Mouse (Mus musculus) heart, embryonic 14.5 days (tissue): ENCODE data around the gene Cfap97. TPM values are rescaled to one million over a fixed set of nuclear protein-coding genes. Genes with fewer than 3 reads are reported as not detected.
A peak's percentile ranks its signal among the peaks of the same experiment; 100 is the strongest.

Experiments
- ATAC-seq: fragments of 200-750 bp; cut with Nextera tagmentation; 2 replicates; pipeline ENCODE4 v1.8.0; 2017; ENCODE audit warnings: low read depth, moderate TSS enrichment; ENCODE audit not compliant: insufficient number of reproducible peaks, insufficient read depth, low FRiP score
- H3K27ac ChIP-seq, 2 experiments: fragments of 200-500 bp in 1 of 2; fragments of 300-500 bp in 1 of 2; sonication (generic) in 1 of 2; replicated peaks in 1 of 2; 2 replicates each; pipeline ENCODE4 v1.5.1; 2012 to 2014; ENCODE audit warnings: low read depth in 2 of 2, low read length in 2 of 2, control low read depth in 1 of 2, mild to moderate bottlenecking in 1 of 2, mixed read lengths in 1 of 2; ENCODE audit not compliant: control insufficient read depth in 1 of 2, insufficient read depth in 1 of 2
- H3K27me3 ChIP-seq: fragments of 300-500 bp; sonication (generic); 2 replicates; pipeline ENCODE4 v1.6.1; 2014; ENCODE audit warnings: mild to moderate bottlenecking, low read length, control low read depth; ENCODE audit not compliant: control insufficient read depth, insufficient read depth
- H3K36me3 ChIP-seq: fragments of 300-500 bp; sonication (generic); 2 replicates; pipeline ENCODE4 v1.6.1; 2014; ENCODE audit warnings: mild to moderate bottlenecking, control low read depth, low read length, mixed read lengths; ENCODE audit not compliant: control insufficient read depth, insufficient read depth
- H3K4me1 ChIP-seq, 2 experiments: fragments of 200-500 bp in 1 of 2; fragments of 300-500 bp in 1 of 2; sonication (generic) in 1 of 2; 2 replicates each; pipeline ENCODE4 v1.6.1; 2012 to 2014; ENCODE audit warnings: low read length in 2 of 2, control low read depth in 1 of 2, mixed read lengths in 1 of 2; ENCODE audit not compliant: control insufficient read depth in 2 of 2, insufficient read depth in 2 of 2
- H3K4me2 ChIP-seq: fragments of 300-500 bp; sonication (generic); 2 replicates; pipeline ENCODE4 v1.6.1; 2014; ENCODE audit warnings: mild to moderate bottlenecking, low read length
- H3K4me3 ChIP-seq, 2 experiments: fragments of 200-500 bp in 1 of 2; fragments of 300-500 bp in 1 of 2; sonication (generic) in 1 of 2; 2 replicates each; pipeline ENCODE4 v1.5.1; 2012 to 2014; ENCODE audit warnings: low read length in 2 of 2, mild to moderate bottlenecking in 2 of 2, control low read depth in 1 of 2, low read depth in 1 of 2, moderate library complexity in 1 of 2; ENCODE audit not compliant: control insufficient read depth in 1 of 2, insufficient read depth in 1 of 2
- H3K9ac ChIP-seq: fragments of 300-500 bp; sonication (generic); 2 replicates; pipeline ENCODE4 v1.6.1; 2014; ENCODE audit warnings: mild to moderate bottlenecking, low read length
- H3K9me3 ChIP-seq: fragments of 300-500 bp; sonication (generic); 2 replicates; pipeline ENCODE4 v1.6.1; 2016; ENCODE audit warnings: low read length, control low read depth; ENCODE audit not compliant: control insufficient read depth
- WGBS: fragments of 180-500 bp; shearing (Covaris S2); extraction: QIAGEN DNeasy Blood & Tissue Kit; methylation state at CpG from one replicate; pipeline ENCODE4 v1.1.7; 2014; 5-methylcytosine and 5-hydroxymethylcytosine counted together
- polyA plus RNA-seq: library from polyadenylated mRNA; unstranded; fragments of >200 nt; fragmentation: Nextera tagmentation; extraction: Ambion mirVana; gene quantifications from 2 replicates; pipeline ENCODE4 v1.2.1, GENCODE M21; 2014

Cfap97 gene
- polyA plus RNA-seq, 1 experiment from 2014 or later: 21.8 TPM

DNA sequence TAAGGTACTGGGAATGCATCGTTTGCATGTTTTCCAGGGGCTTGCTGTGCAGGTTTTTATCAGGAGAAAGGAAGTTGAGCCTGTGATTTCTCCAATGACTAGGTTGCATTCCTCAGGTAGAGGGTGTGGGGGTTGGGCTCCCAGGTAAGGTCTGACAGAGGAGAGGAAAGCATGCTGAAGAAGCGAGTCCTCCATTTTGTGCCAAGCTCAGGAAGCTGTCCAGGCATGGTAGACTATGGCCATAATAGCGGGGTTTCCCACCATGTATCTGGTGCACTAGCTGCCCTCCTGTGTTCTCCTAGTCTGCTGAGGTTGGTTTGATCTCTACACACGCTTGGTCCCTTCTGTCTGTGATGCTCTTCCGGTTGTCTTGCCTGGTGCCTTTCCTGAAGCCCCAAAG is 46.1 kb downstream of the Cfap97 start:
- H3K9ac ChIP-seq: no peak overlapping the region
- no peak overlapping the region for H3K4me3 ChIP-seq
- peaks cover 43% of the 10 kb centered on the region for H3K36me3 ChIP-seq
- WGBS: 78% methylated on average over 5 of the region's 5 CpGs
- H3K9me3 ChIP-seq: no peaks in the 10 kb centered on the region
- peaks cover 0 to 3% of the 10 kb centered on the region in 2 experiments; a peak in 1 of 4 replicates for H3K4me1 ChIP-seq
- no peaks in the 10 kb centered on the region for H3K27me3 ChIP-seq
- ATAC-seq: no peak
- H3K27ac ChIP-seq: no peak overlapping the region
- H3K4me2 ChIP-seq: no peak overlapping the region

GRCm38 (mm10) chr8:46202350-46202749 is 50.8 kb downstream of the Cfap97 start:
- no peak overlapping the region for H3K27ac ChIP-seq
- no peak overlapping the region for H3K9ac ChIP-seq
- H3K36me3 ChIP-seq: peaks cover 45% of the 10 kb centered on the region
- ATAC-seq: no peak
- no peak overlapping the region for H3K4me3 ChIP-seq
- H3K27me3 ChIP-seq: no peaks in the 10 kb centered on the region
- peaks cover 0 to 21% of the 10 kb centered on the region in 2 experiments for H3K4me1 ChIP-seq
- no peaks in the 10 kb centered on the region for H3K9me3 ChIP-seq
- WGBS: 79% methylated on average over 6 of the region's 6 CpGs
- H3K4me2 ChIP-seq: no peak overlapping the region

DNA sequence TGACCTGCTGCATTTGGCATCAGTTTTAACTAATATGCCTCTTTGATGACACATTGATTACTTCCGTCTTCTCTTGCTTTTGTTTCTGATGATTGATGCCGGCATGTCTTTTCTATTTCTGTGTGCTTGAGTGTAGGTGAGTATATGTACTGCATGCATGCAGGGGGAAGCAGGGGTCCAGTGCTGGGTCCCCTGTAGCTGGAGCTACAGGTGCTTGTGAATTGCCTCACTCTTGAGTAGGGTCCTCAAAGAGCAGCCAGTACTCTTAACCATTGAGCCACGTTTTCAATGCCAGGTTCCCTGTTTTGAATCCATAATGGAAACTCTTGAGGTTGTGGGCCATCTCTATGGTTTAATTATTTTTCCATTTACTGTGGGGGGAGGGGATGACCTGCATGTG is 52.7 kb downstream of the Cfap97 start:
- ATAC-seq: no peak
- no peak overlapping the region for H3K27ac ChIP-seq
- H3K27me3 ChIP-seq: no peaks in the 10 kb centered on the region
- H3K9ac ChIP-seq: no peak overlapping the region
- 75% methylated on average over 3 of the region's 3 CpGs for WGBS
- H3K9me3 ChIP-seq: no peaks in the 10 kb centered on the region
- H3K4me2 ChIP-seq: no peak overlapping the region
- H3K4me3 ChIP-seq: no peak overlapping the region
- H3K4me1 ChIP-seq: peaks cover 6 to 33% of the 10 kb centered on the region in 2 experiments
- peaks cover 65% of the 10 kb centered on the region for H3K36me3 ChIP-seq

DNA sequence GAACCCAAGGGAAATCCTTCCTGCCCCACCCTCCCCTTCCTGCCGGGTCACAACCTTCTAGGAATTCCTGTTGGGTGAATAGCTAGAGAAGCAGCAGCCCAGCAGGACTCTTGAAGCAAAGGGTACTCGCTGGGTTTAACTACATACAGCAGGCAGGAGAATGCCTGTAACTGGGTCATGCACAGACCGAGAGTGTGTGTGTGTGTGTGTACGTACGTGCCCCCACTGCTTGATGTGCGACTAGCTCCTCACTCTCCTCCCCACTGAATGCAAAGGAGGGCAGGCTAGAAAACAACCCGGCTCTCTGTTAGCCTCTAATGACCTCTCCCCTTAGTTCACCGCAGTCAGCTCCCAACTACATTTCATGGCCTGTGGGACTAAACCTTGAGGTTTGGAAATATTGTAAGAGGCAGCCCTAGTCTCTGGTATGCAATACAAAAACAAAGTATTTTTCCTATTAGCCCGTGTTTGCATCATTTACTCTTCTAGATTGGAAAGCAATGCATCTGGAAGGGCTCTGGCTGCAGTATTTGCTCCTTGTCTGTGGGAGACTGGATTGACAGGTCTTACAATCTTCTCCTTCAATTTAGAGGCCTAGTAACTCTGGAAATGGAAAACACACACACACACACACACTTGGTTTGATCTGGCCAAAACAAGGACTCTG is 53.5 kb downstream of the Cfap97 start:
- WGBS: 77% methylated on average over 9 of the region's 9 CpGs
- peaks cover 71% of the 10 kb centered on the region for H3K36me3 ChIP-seq
- H3K27ac ChIP-seq: peak overlapping the region in 1 of 2 experiments; percentile 39; a peak in 2 of 4 replicates

GRCm38 (mm10) chr8:46206107-46206506 is 54.5 kb downstream of the Cfap97 start:
- H3K4me2 ChIP-seq: no peak overlapping the region

More for the DNA sequence above, 53.5 kb downstream of the Cfap97 start:
- no peak overlapping the region for H3K4me3 ChIP-seq
- no peak overlapping the region for H3K4me2 ChIP-seq
- no peaks in the 10 kb centered on the region for H3K9me3 ChIP-seq
- no peak for ATAC-seq
- no peak overlapping the region for H3K9ac ChIP-seq
- peaks cover 6 to 39% of the 10 kb centered on the region in 2 experiments for H3K4me1 ChIP-seq
- no peaks in the 10 kb centered on the region for H3K27me3 ChIP-seq

DNA sequence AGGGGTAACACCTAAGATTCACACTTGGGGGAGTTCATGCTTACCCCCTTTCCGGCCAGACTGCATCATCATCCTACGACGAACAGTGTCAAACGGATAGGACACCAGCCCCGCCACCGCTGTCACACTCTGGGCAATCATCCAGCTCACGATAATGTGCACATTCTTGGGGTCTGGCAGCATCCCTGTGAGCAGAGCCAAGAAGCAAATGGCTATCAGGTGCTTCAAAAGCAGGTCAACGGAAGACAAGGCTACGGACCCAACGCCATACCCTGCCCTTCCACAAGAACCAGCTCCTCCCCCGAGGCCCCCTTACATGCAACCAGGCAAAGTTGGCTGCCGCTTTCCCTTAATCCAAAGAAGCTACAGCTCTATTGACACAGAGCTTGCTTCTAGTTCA is 56.8 kb downstream of the Cfap97 start:
- Histone ChIP-seq H3K27me3 (no peaks in the 10 kb centered on the region), H3K36me3 (peaks cover 64% of the 10 kb centered on the region), H3K4me1 (peaks cover 14 to 48% of the 10 kb centered on the region in 2 experiments), H3K4me2 (peak overlapping the region; percentile 73), H3K27ac (peak overlapping the region; percentile 51 to 100), H3K4me3 (peak overlapping the region; percentile 87 to 95), H3K9me3 (no peaks in the 10 kb centered on the region), H3K9ac (peak overlapping the region; percentile 98)
- whole genome bisulfite sequencing: 18% methylated on average over 12 of the region's 12 CpGs
- ATAC-seq: 0 out of 2 replicates have a peak, but pooled peaks have one; percentile 7

More at GRCm38 (mm10) chr8:46206107-46206506, 54.5 kb downstream of the Cfap97 start:
- 78% methylated on average over 6 of the region's 6 CpGs for WGBS
- Histone ChIP-seq H3K4me1 (peaks cover 6 to 39% of the 10 kb centered on the region in 2 experiments), H3K9ac (0 out of 2 replicates have a peak overlapping the region, but pooled peaks have one; percentile 9), H3K4me3 (no peak overlapping the region), H3K36me3 (peaks cover 71% of the 10 kb centered on the region), H3K27me3 (no peaks in the 10 kb centered on the region), H3K9me3 (no peaks in the 10 kb centered on the region), H3K27ac (peak overlapping the region in 1 of 2 experiments; percentile 46; a peak in 2 of 4 replicates)
- no peak for ATAC-seq

- no peaks in the 10 kb centered on the region for H3K27me3 ChIP-seq
- H3K36me3 ChIP-seq: peaks cover 57% of the 10 kb centered on the region
- H3K9me3 ChIP-seq: no peaks in the 10 kb centered on the region
- H3K4me2 ChIP-seq: peak overlapping the region; percentile 73
- no peak for ATAC-seq
- H3K9ac ChIP-seq: peak overlapping the region; percentile 98
- H3K4me1 ChIP-seq: peaks cover 14 to 48% of the 10 kb centered on the region in 2 experiments
- H3K4me3 ChIP-seq: peak overlapping the region; percentile 87 to 95
- peak overlapping the region; percentile 51 to 100 for H3K27ac ChIP-seq
- WGBS: 38% methylated on average over 15 of the region's 15 CpGs
Observed at GRCm38 (mm10) chr8:46209057-46209456, 57.5 kb downstream of the Cfap97 start.
